Mouse (Mus musculus): ENCODE measurements at regions not wholly inside any gene's neighbourhood (a gene's known extent, or its start where the extent isn't known, plus 50 kb on each side); places are given as distances from the start of the nearest gene placed in this dataset.

- no peak for DNase-seq (ENCODE audit: low spot score)
Observed at GRCm38 (mm10) chr2:9267675-9268074, 613.4 kb upstream of the 4930412O13Rik start.

- no peak for DNase-seq (ENCODE audit: low spot score)
Observed at GRCm38 (mm10) chr2:9283441-9283840, 597.6 kb upstream of the 4930412O13Rik start.

GRCm38 (mm10) chr2:9285800-9286199 is 595.3 kb upstream of the 4930412O13Rik start:
- DNase-seq (ENCODE audit: low spot score): no peak

GRCm38 (mm10) chr2:9287077-9287476 is 594.0 kb upstream of the 4930412O13Rik start:
- DNase-seq (ENCODE audit: low spot score): no peak

GRCm38 (mm10) chr2:9287623-9288022 is 593.4 kb upstream of the 4930412O13Rik start:
- no peak for DNase-seq (ENCODE audit: low spot score)

GRCm38 (mm10) chr2:9331630-9332352 is 549.3 kb upstream of the 4930412O13Rik start:
- DNase-seq (ENCODE audit: low spot score): peak; percentile 1

- no peak for DNase-seq (ENCODE audit: low spot score)
Observed at GRCm38 (mm10) chr2:9348982-9349381, 532.1 kb upstream of the 4930412O13Rik start.

GRCm38 (mm10) chr2:9349994-9350393 is 531.1 kb upstream of the 4930412O13Rik start:
- no peak for DNase-seq (ENCODE audit: low spot score)

GRCm38 (mm10) chr2:9352190-9352589 is 528.9 kb upstream of the 4930412O13Rik start:
- DNase-seq (ENCODE audit: low spot score): no peak

- no peak for DNase-seq (ENCODE audit: low spot score)
Observed at GRCm38 (mm10) chr2:9360020-9360419, 521.0 kb upstream of the 4930412O13Rik start.

- no peak for DNase-seq (ENCODE audit: low spot score)
Observed at GRCm38 (mm10) chr2:9367801-9368584, 513.1 kb upstream of the 4930412O13Rik start.

GRCm38 (mm10) chr2:9369572-9369971 is 511.5 kb upstream of the 4930412O13Rik start:
- DNase-seq (ENCODE audit: low spot score): no peak

GRCm38 (mm10) chr2:9386566-9386965 is 494.5 kb upstream of the 4930412O13Rik start:
- DNase-seq (ENCODE audit: low spot score): no peak

- no peak for DNase-seq (ENCODE audit: low spot score)
Observed at GRCm38 (mm10) chr2:9388058-9388457, 493.0 kb upstream of the 4930412O13Rik start.

- DNase-seq (ENCODE audit: low spot score): no peak
Observed at GRCm38 (mm10) chr2:9395379-9395999, 485.6 kb upstream of the 4930412O13Rik start.

GRCm38 (mm10) chr2:9401461-9401860 is 479.6 kb upstream of the 4930412O13Rik start:
- no peak for DNase-seq (ENCODE audit: low spot score)

GRCm38 (mm10) chr2:9402281-9402680 is 478.8 kb upstream of the 4930412O13Rik start:
- no peak for DNase-seq (ENCODE audit: low spot score)

- DNase-seq (ENCODE audit: low spot score): no peak
Observed at GRCm38 (mm10) chr2:9409075-9409474, 472.0 kb upstream of the 4930412O13Rik start.

- no peak for DNase-seq (ENCODE audit: low spot score)
Observed at GRCm38 (mm10) chr2:9422686-9423085, 458.4 kb upstream of the 4930412O13Rik start.

- DNase-seq (ENCODE audit: low spot score): no peak
Observed at GRCm38 (mm10) chr2:9423534-9423933, 457.5 kb upstream of the 4930412O13Rik start.

GRCm38 (mm10) chr2:9433110-9433940 is 447.7 kb upstream of the 4930412O13Rik start:
- no peak for DNase-seq (ENCODE audit: low spot score)

Data from ovary, adult 18-20 months (tissue).